Mouse (Mus musculus) splenic B cell, adult 2 months (primary cell): Measurements from ENCODE around the gene Ephb1.

Experiments used
- DNase-seq: peaks from one replicate; pipeline ENCODE4 v3.0.0-alpha.2; 2011; ENCODE audit warnings: low read depth, low spot score
- H3K27me3 ChIP-seq: 2 replicates; pipeline ENCODE4 v1.6.1; 2012; ENCODE audit warnings: mild to moderate bottlenecking, low read length, moderate library complexity, mixed read lengths; ENCODE audit not compliant: control insufficient read depth, poor library complexity, insufficient read depth, severe bottlenecking
- H3K36me3 ChIP-seq: 2 replicates; pipeline ENCODE4 v1.6.1; 2012; ENCODE audit warnings: mild to moderate bottlenecking, low read length, moderate library complexity, mixed read lengths; ENCODE audit not compliant: control insufficient read depth, poor library complexity, insufficient read depth, severe bottlenecking

Ephb1 gene

GRCm38 (mm10) chr9:102267311-102268027 lies 87.0 kb downstream of the Ephb1 start:
- no peaks in the 10 kb centered on the region for H3K27me3 ChIP-seq
- DNase-seq = no peak
- H3K36me3 ChIP-seq = no peaks in the 10 kb centered on the region

- no peaks in the 10 kb centered on the region for H3K27me3 ChIP-seq
- no peaks in the 10 kb centered on the region for H3K36me3 ChIP-seq
- no peak for DNase-seq
These were observed 90.7 kb downstream of the Ephb1 start for GRCm38 (mm10) chr9:102263760-102264159.

GRCm38 (mm10) chr9:102262100-102262501 lies 92.4 kb downstream of the Ephb1 start:
- DNase-seq = no peak
- H3K36me3 ChIP-seq = no peaks in the 10 kb centered on the region
- no peaks in the 10 kb centered on the region for H3K27me3 ChIP-seq

GRCm38 (mm10) chr9:102261511-102261910 lies 93.0 kb downstream of the Ephb1 start:
- DNase-seq = no peak
- H3K27me3 ChIP-seq = no peaks in the 10 kb centered on the region
- no peaks in the 10 kb centered on the region for H3K36me3 ChIP-seq

- DNase-seq = no peak
These were observed 98.1 kb downstream of the Ephb1 start for GRCm38 (mm10) chr9:102256407-102256806.

GRCm38 (mm10) chr9:102255803-102256202 lies 98.7 kb downstream of the Ephb1 start:
- H3K36me3 ChIP-seq = no peaks in the 10 kb centered on the region
- DNase-seq = no peak
- H3K27me3 ChIP-seq = no peaks in the 10 kb centered on the region

More at GRCm38 (mm10) chr9:102256407-102256806, 98.1 kb downstream of the Ephb1 start:
- Histone ChIP-seq H3K27me3 (no peaks in the 10 kb centered on the region), H3K36me3 (no peaks in the 10 kb centered on the region)

GRCm38 (mm10) chr9:102249124-102249816 lies 105.2 kb downstream of the Ephb1 start:
- no peak for DNase-seq
- H3K27me3 ChIP-seq = no peaks in the 10 kb centered on the region
- no peaks in the 10 kb centered on the region for H3K36me3 ChIP-seq

GRCm38 (mm10) chr9:102245551-102245950 lies 108.9 kb downstream of the Ephb1 start:
- H3K36me3 ChIP-seq = no peaks in the 10 kb centered on the region
- no peaks in the 10 kb centered on the region for H3K27me3 ChIP-seq
- DNase-seq = no peak

GRCm38 (mm10) chr9:102243296-102243695 lies 111.2 kb downstream of the Ephb1 start:
- DNase-seq = no peak
- no peaks in the 10 kb centered on the region for H3K27me3 ChIP-seq
- no peaks in the 10 kb centered on the region for H3K36me3 ChIP-seq

GRCm38 (mm10) chr9:102241546-102241945 lies 112.9 kb downstream of the Ephb1 start:
- H3K36me3 ChIP-seq = no peaks in the 10 kb centered on the region
- H3K27me3 ChIP-seq = no peaks in the 10 kb centered on the region
- no peak for DNase-seq

- Histone ChIP-seq H3K36me3 (no peaks in the 10 kb centered on the region), H3K27me3 (no peaks in the 10 kb centered on the region)
- no peak for DNase-seq
These were observed 114.3 kb downstream of the Ephb1 start for GRCm38 (mm10) chr9:102240215-102240614.

- no peak for DNase-seq
- no peaks in the 10 kb centered on the region for H3K27me3 ChIP-seq
- no peaks in the 10 kb centered on the region for H3K36me3 ChIP-seq
These were observed 119.0 kb downstream of the Ephb1 start for GRCm38 (mm10) chr9:102235444-102235951.

- DNase-seq = no peak
- H3K36me3 ChIP-seq = no peaks in the 10 kb centered on the region
- no peaks in the 10 kb centered on the region for H3K27me3 ChIP-seq
These were observed 123.2 kb downstream of the Ephb1 start for GRCm38 (mm10) chr9:102231248-102231647.

- Histone ChIP-seq H3K27me3 (no peaks in the 10 kb centered on the region), H3K36me3 (no peaks in the 10 kb centered on the region)
- DNase-seq = no peak
These were observed 137.5 kb downstream of the Ephb1 start for GRCm38 (mm10) chr9:102216746-102217566.

GRCm38 (mm10) chr9:102212036-102212383 lies 142.5 kb downstream of the Ephb1 start:
- H3K27me3 ChIP-seq = no peaks in the 10 kb centered on the region
- no peak for DNase-seq
- no peaks in the 10 kb centered on the region for H3K36me3 ChIP-seq
